Mouse (Mus musculus) G1E (cell line): Measurements from ENCODE around the gene Rb1.

Experiments
- CTCF ChIP-seq: IDR thresholded peaks from 2 replicates; pipeline ENCODE4 v1.5.1; 2012; ENCODE audit warnings: low read depth, low read length, inconsistent platforms, mixed read lengths
- GATA1 ChIP-seq: IDR thresholded peaks from 2 replicates; pipeline ENCODE4 v1.6.1; 2012; ENCODE audit warnings: borderline replicate concordance, low read length, inconsistent platforms, mixed read lengths
- POLR2AphosphoS5 ChIP-seq: IDR thresholded peaks from 2 replicates; pipeline ENCODE4 v1.6.1; 2012; ENCODE audit warnings: low read depth, low read length, inconsistent platforms; ENCODE audit not compliant: insufficient replicate concordance
- TAL1 ChIP-seq: conservative IDR thresholded peaks from 2 replicates; pipeline ENCODE4 v1.6.1; 2012; ENCODE audit warnings: low read depth, low read length, inconsistent platforms, mixed read lengths

DNA sequence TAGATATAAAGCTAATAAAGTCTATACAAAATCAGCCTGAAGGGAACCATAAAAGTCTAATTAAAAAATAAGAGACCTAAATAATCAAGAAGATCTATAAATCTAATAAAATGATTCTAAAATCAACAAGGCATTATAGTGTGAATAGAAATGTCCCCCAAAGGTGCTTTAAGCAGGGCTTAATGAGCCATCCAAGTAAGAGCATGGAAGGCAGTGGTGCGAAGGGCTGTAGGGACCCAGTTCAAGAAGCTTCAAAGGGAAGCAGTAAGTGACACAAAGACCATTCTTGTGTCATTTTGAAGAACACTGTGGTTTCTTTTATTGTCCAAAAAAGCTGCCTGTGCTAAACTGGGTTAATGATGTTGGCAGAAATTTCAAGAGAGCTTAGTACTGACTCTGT is 18.1 kb downstream of the Rb1 start:
- TF ChIP-seq CTCF: no peak
- TF ChIP-seq TAL1: no peak
- TF ChIP-seq POLR2AphosphoS5: no peak
- TF ChIP-seq GATA1: no peak
